Mouse (Mus musculus) liver, embryonic 12.5 days (tissue): ENCODE data around the gene Unc5c. TPM values are rescaled to one million over a fixed set of nuclear protein-coding genes. Genes with fewer than 3 reads are reported as not detected.
A peak's percentile ranks its signal among the peaks of the same experiment; 100 is the strongest.

ENCODE experiments used
- ATAC-seq: fragments of 200-750 bp; cut with Nextera tagmentation; 2 replicates; pipeline ENCODE4 v1.8.0; 2017; ENCODE audit warnings: moderate number of reproducible peaks, mild to moderate bottlenecking, moderate library complexity
- H3K27ac ChIP-seq: fragments of 300-500 bp; sonication (generic); 2 replicates; pipeline ENCODE4 v1.5.1; 2016; ENCODE audit warnings: mild to moderate bottlenecking
- H3K27me3 ChIP-seq: fragments of 300-500 bp; sonication (generic); replicated peaks from 2 replicates; pipeline ENCODE4 v1.6.1; 2016; ENCODE audit warnings: mild to moderate bottlenecking, moderate library complexity
- H3K36me3 ChIP-seq: fragments of 300-500 bp; sonication (generic); 2 replicates; pipeline ENCODE4 v1.6.1; 2016; ENCODE audit warnings: mild to moderate bottlenecking, moderate library complexity
- H3K4me1 ChIP-seq: fragments of 300-500 bp; sonication (generic); 2 replicates; pipeline ENCODE4 v1.6.1; 2016
- H3K4me2 ChIP-seq: fragments of 300-500 bp; sonication (generic); 2 replicates; pipeline ENCODE4 v1.6.1; 2016; ENCODE audit warnings: mild to moderate bottlenecking, moderate library complexity
- H3K4me3 ChIP-seq: fragments of 300-500 bp; sonication (generic); 2 replicates; pipeline ENCODE4 v1.5.1; 2016; ENCODE audit warnings: mild to moderate bottlenecking, moderate library complexity
- H3K9ac ChIP-seq: fragments of 300-500 bp; sonication (generic); 2 replicates; pipeline ENCODE4 v1.6.1; 2016; ENCODE audit warnings: mild to moderate bottlenecking, moderate library complexity
- H3K9me3 ChIP-seq: fragments of 300-500 bp; sonication (generic); replicated peaks from 2 replicates; pipeline ENCODE4 v1.6.1; 2016; ENCODE audit warnings: mild to moderate bottlenecking, moderate library complexity
- WGBS: fragments of 180-500 bp; shearing (Covaris S2); methylation state at CpG from one replicate; pipeline ENCODE4 v1.1.7; 2016; ENCODE audit not compliant: insufficient replicate concordance; 5-methylcytosine and 5-hydroxymethylcytosine counted together
- polyA plus RNA-seq: library from polyadenylated mRNA; unstranded; fragments of >200 nt; fragmentation: Nextera tagmentation; extraction: Ambion mirVana; gene quantifications from 2 replicates; pipeline ENCODE4 v1.2.1, GENCODE M21; 2016

Gene Unc5c
- polyA plus RNA-seq = 1.1 and 1.2 TPM in 2 replicates

DNA sequence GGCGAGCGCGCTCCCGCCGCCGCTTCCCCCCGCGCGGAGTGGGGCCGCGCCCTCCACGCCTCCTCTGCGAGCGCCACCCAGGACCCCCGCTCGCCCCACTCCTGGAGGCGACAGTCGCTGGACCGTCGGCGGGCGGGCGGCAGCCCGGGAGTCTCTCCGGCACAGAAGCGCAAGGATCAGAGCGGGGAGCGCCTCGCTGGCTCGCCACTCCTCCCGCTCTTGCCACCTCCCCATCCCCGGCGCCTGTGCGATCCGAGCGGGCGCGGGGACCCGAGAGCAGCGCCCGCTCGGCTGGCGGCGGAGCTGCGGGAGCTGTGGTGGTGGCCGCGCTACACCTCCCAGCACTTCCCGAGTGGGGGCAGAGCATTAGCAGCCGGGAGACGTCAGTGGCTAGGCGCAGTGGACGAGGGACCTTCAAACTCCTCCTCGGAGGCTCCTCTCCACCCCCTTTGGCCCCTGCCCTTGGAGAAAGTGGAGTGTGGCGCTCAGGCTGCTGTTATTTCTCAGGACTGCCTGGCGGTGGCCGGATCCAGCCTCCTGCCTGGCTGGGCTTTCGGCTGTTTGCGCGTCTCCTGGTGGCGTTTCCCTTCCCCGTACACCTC lies at the start of gene Unc5c:
Gene Unc5c (plus strand): TSS at position 113 of the 602 bp plus-strand sequence.
- Histone ChIP-seq H3K36me3 (no peaks in the 10 kb centered on the region), H3K27me3 (peaks cover 58% of the 10 kb centered on the region), H3K9ac (peak within 1 kb of the TSS; percentile 22; the same call in 1 of the 2 replicates), H3K4me2 (peak within 1 kb of the TSS; percentile 71), H3K4me3 (peak within 1 kb of the TSS; percentile 50), H3K27ac (0 out of 2 replicates have a peak within 1 kb of the TSS, but pooled peaks have one; percentile 20), H3K9me3 (no peaks in the 10 kb centered on the region), H3K4me1 (no peaks in the 10 kb centered on the region)
- WGBS = 0% methylated on average over 59 of the region's 61 CpGs
- ATAC-seq = peak; percentile 55

- 63% methylated on average over 2 of the region's 2 CpGs for WGBS
- H3K36me3 ChIP-seq = no peaks in the 10 kb centered on the region
- H3K4me1 ChIP-seq = no peaks in the 10 kb centered on the region
- H3K27ac ChIP-seq = no peak overlapping the region
- H3K9ac ChIP-seq = no peak overlapping the region
- no peaks in the 10 kb centered on the region for H3K9me3 ChIP-seq
- H3K27me3 ChIP-seq = peaks cover 3% of the 10 kb centered on the region; the same call in 1 of the 2 replicates
- ATAC-seq = no peak
- no peak overlapping the region for H3K4me2 ChIP-seq
- H3K4me3 ChIP-seq = no peak overlapping the region
Measured at GRCm38 (mm10) chr3:141457475-141457874, 7.5 kb upstream of the Unc5c start.

DNA sequence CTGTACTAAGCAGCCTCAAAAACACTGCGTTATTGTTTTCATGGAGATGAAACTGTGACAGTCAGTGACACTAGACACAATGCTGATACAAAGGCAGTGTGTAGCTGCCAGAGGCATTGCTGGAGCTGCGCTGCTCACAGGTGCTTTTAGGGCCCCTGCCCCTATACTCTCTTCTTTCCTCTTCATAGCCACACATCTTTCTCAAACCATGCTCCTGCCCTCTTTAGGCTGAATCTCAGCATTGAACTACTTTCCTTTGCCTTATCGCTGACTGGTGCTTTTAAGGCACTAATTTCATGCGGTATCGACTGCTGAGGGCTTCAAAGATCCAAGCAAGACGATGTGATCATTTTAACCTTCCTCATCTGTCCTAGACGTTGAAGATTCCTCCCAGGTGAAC lies 2.5 kb upstream of the Unc5c start:
- H3K36me3 ChIP-seq = no peaks in the 10 kb centered on the region
- no peak overlapping the region for H3K9ac ChIP-seq
- 57% methylated on average over 7 of the region's 7 CpGs for WGBS
- H3K9me3 ChIP-seq = no peaks in the 10 kb centered on the region
- no peak for ATAC-seq
- H3K4me2 ChIP-seq = no peak overlapping the region
- H3K4me3 ChIP-seq = no peak overlapping the region
- peaks cover 52% of the 10 kb centered on the region for H3K27me3 ChIP-seq
- no peak overlapping the region for H3K27ac ChIP-seq
- H3K4me1 ChIP-seq = no peaks in the 10 kb centered on the region

DNA sequence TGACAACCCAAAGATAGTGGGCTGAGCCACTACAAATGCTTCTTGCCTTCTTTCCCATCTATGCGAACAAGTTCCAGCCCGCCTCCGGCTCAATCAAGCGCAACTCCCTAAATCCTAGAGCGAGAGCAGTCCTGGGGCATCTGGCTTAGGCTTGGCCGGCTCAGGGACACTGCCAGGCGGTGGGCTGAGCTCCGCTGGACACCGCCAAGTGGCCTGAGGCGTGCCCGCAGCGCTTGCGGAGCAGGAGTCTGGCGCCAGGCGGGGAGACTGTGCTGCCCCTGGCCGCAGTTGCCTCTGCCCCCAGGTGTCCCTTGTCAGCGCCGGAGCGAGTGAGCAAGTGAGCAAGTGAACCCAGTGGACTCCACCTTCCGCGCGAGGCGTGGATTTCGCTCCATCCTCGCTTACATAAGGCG lies 319 bp upstream of the Unc5c start:
- Histone ChIP-seq H3K27ac (0 out of 2 replicates have a peak overlapping the region, but pooled peaks have one; percentile 20), H3K4me1 (no peaks in the 10 kb centered on the region), H3K9me3 (no peaks in the 10 kb centered on the region), H3K4me2 (peak overlapping the region; percentile 71), H3K4me3 (peak overlapping the region; percentile 50), H3K9ac (0 out of 2 replicates have a peak overlapping the region, but pooled peaks have one; percentile 22), H3K36me3 (no peaks in the 10 kb centered on the region), H3K27me3 (peaks cover 58% of the 10 kb centered on the region)
- peak; percentile 44 for ATAC-seq
- WGBS = 2% methylated on average over 26 of the region's 26 CpGs

DNA sequence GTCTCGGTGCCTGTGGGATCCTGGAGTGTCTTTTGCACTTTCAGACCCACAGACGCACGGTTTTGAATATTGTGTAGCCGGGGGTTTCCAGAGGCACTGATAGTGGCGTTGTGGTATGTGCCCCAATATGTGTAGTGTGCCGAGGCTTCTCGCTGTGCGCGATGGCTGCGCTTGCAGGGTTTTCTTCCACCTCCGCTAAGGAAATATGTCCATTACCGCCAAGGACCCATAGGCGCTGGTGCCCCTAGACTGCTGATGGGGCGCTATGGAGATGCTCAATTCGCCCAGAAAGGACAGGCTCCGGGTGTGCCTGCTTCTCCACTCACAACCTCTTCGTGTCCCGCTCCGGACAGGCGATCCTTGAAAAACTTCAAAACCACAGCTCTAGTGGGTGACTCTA lies 1.0 kb downstream of the Unc5c start:
- Histone ChIP-seq H3K4me3 (peak overlapping the region; percentile 50), H3K4me2 (peak overlapping the region; percentile 71), H3K9me3 (no peaks in the 10 kb centered on the region), H3K27ac (no peak overlapping the region), H3K36me3 (no peaks in the 10 kb centered on the region), H3K4me1 (no peaks in the 10 kb centered on the region), H3K9ac (no peak overlapping the region), H3K27me3 (peaks cover 58% of the 10 kb centered on the region)
- no peak for ATAC-seq
- WGBS = 2% methylated on average over 20 of the region's 20 CpGs

GRCm38 (mm10) chr3:141466727-141467335 lies 1.8 kb downstream of the Unc5c start:
- ATAC-seq = no peak
- H3K9ac ChIP-seq = no peak overlapping the region
- H3K4me1 ChIP-seq = no peaks in the 10 kb centered on the region
- H3K36me3 ChIP-seq = no peaks in the 10 kb centered on the region
- H3K4me3 ChIP-seq = no peak overlapping the region; the same call in 1 of the 2 replicates
- peaks cover 58% of the 10 kb centered on the region for H3K27me3 ChIP-seq
- 0 out of 2 replicates have a peak overlapping the region, but pooled peaks have one; percentile 14 for H3K4me2 ChIP-seq
- no peaks in the 10 kb centered on the region for H3K9me3 ChIP-seq
- H3K27ac ChIP-seq = no peak overlapping the region
- WGBS = 14% methylated on average over 3 of the region's 3 CpGs

- H3K9ac ChIP-seq = no peak overlapping the region
- no peaks in the 10 kb centered on the region for H3K9me3 ChIP-seq
- H3K27ac ChIP-seq = no peak overlapping the region
- no peak overlapping the region for H3K4me3 ChIP-seq
- ATAC-seq = no peak
- no peaks in the 10 kb centered on the region for H3K36me3 ChIP-seq
- no peaks in the 10 kb centered on the region for H3K4me1 ChIP-seq
- 67% methylated on average over 2 of the region's 2 CpGs for WGBS
- no peak overlapping the region for H3K4me2 ChIP-seq
- H3K27me3 ChIP-seq = peaks cover 37% of the 10 kb centered on the region
Measured at GRCm38 (mm10) chr3:141469338-141469737, 4.3 kb downstream of the Unc5c start.

GRCm38 (mm10) chr3:141473205-141473604 lies 8.2 kb downstream of the Unc5c start:
- ATAC-seq = no peak

DNA sequence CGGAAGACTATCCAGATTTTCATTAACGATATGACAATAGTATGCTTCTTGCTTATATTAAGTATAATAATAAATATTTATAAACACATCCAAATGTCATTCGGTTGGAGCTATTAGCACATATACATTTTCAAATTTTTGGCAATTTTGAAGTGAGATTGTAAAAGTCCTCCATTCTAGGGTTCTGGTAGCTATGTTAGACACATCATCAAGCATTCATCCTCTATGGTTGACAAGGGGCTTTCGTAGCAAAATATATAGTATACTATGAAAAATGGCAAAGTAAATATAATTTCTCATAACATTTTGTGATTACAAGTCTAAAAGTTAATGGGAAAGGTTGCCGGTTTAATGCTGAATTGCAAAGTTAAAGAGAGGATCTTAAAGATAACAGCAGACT lies 10.4 kb downstream of the Unc5c start:
- H3K27ac ChIP-seq = no peak overlapping the region
- H3K36me3 ChIP-seq = no peaks in the 10 kb centered on the region
- no peaks in the 10 kb centered on the region for H3K4me1 ChIP-seq
- H3K27me3 ChIP-seq = no peaks in the 10 kb centered on the region
- H3K9ac ChIP-seq = no peak overlapping the region
- no peak for ATAC-seq
- no peak overlapping the region for H3K4me2 ChIP-seq
- WGBS = 71% methylated on average over 5 of the region's 5 CpGs
- H3K4me3 ChIP-seq = no peak overlapping the region
- H3K9me3 ChIP-seq = no peaks in the 10 kb centered on the region

More at GRCm38 (mm10) chr3:141473205-141473604, 8.2 kb downstream of the Unc5c start:
- Histone ChIP-seq H3K27ac (no peak overlapping the region), H3K9me3 (no peaks in the 10 kb centered on the region), H3K9ac (no peak overlapping the region), H3K4me2 (no peak overlapping the region), H3K4me3 (no peak overlapping the region), H3K36me3 (no peaks in the 10 kb centered on the region), H3K4me1 (no peaks in the 10 kb centered on the region), H3K27me3 (no peaks in the 10 kb centered on the region)
- WGBS = 54% methylated on average over 5 of the region's 5 CpGs

- H3K4me1 ChIP-seq = no peaks in the 10 kb centered on the region
- no peak overlapping the region for H3K9ac ChIP-seq
- no peak overlapping the region for H3K27ac ChIP-seq
- H3K27me3 ChIP-seq = no peaks in the 10 kb centered on the region
- H3K4me3 ChIP-seq = no peak overlapping the region
- H3K4me2 ChIP-seq = no peak overlapping the region
- no peak for ATAC-seq
- WGBS = 65% methylated on average over 6 of the region's 6 CpGs
- no peaks in the 10 kb centered on the region for H3K36me3 ChIP-seq
- H3K9me3 ChIP-seq = no peaks in the 10 kb centered on the region
Measured at GRCm38 (mm10) chr3:141475919-141476318, 10.9 kb downstream of the Unc5c start.

DNA sequence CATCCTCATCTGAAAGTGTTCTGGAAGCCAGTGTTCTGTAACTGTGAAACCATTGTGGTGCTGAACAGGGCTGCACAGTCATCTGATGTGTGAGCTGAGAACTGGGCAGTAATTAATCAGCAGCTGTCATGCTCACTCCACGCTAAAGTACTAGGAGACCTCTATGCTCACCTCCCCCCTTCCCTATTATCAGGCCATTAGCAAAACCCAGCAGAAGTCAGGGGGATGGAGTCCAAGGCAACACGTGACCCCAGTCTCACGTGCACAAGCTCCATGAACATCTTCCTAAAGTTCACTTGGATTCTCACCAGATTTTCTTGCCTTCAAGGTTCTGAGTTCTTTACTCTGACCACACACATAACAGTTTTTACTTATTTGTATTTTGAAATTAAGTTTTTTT lies 11.7 kb downstream of the Unc5c start:
- no peaks in the 10 kb centered on the region for H3K4me1 ChIP-seq
- 44% methylated on average over 3 of the region's 3 CpGs for WGBS
- no peaks in the 10 kb centered on the region for H3K36me3 ChIP-seq
- H3K4me2 ChIP-seq = no peak overlapping the region
- no peak overlapping the region for H3K27ac ChIP-seq
- no peak overlapping the region for H3K4me3 ChIP-seq
- ATAC-seq = no peak
- no peaks in the 10 kb centered on the region for H3K27me3 ChIP-seq
- H3K9me3 ChIP-seq = no peaks in the 10 kb centered on the region
- H3K9ac ChIP-seq = no peak overlapping the region

DNA sequence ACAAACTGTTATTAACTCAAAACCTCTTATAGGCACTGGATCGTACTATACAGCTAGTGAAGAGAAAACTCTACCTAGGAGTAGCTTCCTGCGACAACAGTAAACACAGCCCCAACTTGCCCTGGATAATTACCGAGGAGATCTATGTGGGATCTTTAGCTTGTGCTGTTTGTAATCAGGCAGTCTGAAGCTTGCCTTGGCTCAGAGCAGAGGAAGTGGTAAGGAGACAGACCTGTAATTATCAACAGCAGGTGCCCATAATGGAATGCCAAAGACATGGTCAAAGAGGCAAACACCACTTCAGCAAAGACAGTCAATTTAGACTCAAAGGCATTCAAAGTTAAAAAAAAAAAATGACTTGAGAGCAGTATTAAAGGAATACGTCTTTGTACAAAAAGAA lies 17.4 kb downstream of the Unc5c start:
- Histone ChIP-seq H3K4me3 (no peak overlapping the region), H3K9me3 (no peaks in the 10 kb centered on the region), H3K27ac (no peak overlapping the region), H3K36me3 (no peaks in the 10 kb centered on the region), H3K4me1 (no peaks in the 10 kb centered on the region), H3K4me2 (no peak overlapping the region), H3K9ac (no peak overlapping the region), H3K27me3 (no peaks in the 10 kb centered on the region)
- ATAC-seq = no peak
- WGBS = 55% methylated on average over 4 of the region's 4 CpGs
